Mouse (Mus musculus) hindlimb bud, embryonic 11.5 days (tissue): Measurements from ENCODE around the gene Mcm3ap.

Experiments used
- DNase-seq: peaks from one replicate; pipeline ENCODE4 v3.0.0-alpha.2; 2012; ENCODE audit warnings: low read depth, low spot score; ENCODE audit errors: extremely low spot score

The Mcm3ap gene

GRCm38 (mm10) chr10:76493527-76493926 lies 24.8 kb downstream of the Mcm3ap start:
- no peak for DNase-seq

GRCm38 (mm10) chr10:76495501-76495900 lies 26.8 kb downstream of the Mcm3ap start:
- no peak for DNase-seq

- no peak for DNase-seq
These were observed 27.6 kb downstream of the Mcm3ap start for GRCm38 (mm10) chr10:76496366-76496765.

GRCm38 (mm10) chr10:76497522-76497921 lies 28.8 kb downstream of the Mcm3ap start:
- no peak for DNase-seq

- no peak for DNase-seq
These were observed 35.7 kb downstream of the Mcm3ap start for GRCm38 (mm10) chr10:76504271-76504943.

- DNase-seq, result no peak
These were observed 37.1 kb downstream of the Mcm3ap start for GRCm38 (mm10) chr10:76505865-76506264.

GRCm38 (mm10) chr10:76512965-76513583 lies 44.3 kb downstream of the Mcm3ap start:
- peak; percentile 41 for DNase-seq

GRCm38 (mm10) chr10:76530922-76531321 lies 62.2 kb downstream of the Mcm3ap start:
- DNase-seq, result peak; percentile 12

GRCm38 (mm10) chr10:76531375-76531774 lies 62.6 kb downstream of the Mcm3ap start, which contains the start of gene Lss:
Gene Lss, plus strand, starts transcription at chr10:76531588.
- peak; percentile 76 for DNase-seq

GRCm38 (mm10) chr10:76531828-76532227 lies 63.1 kb downstream of the Mcm3ap start:
- DNase-seq, result no peak

- DNase-seq, result no peak
These were observed 66.8 kb downstream of the Mcm3ap start for GRCm38 (mm10) chr10:76535526-76535925.

- DNase-seq, result no peak
These were observed 68.9 kb downstream of the Mcm3ap start for GRCm38 (mm10) chr10:76537619-76538018.

GRCm38 (mm10) chr10:76541336-76542085 lies 72.8 kb downstream of the Mcm3ap start:
- no peak for DNase-seq

- no peak for DNase-seq
These were observed 74.1 kb downstream of the Mcm3ap start for GRCm38 (mm10) chr10:76542636-76543375.

- DNase-seq, result no peak
These were observed 77.8 kb downstream of the Mcm3ap start for GRCm38 (mm10) chr10:76546566-76546965.

- no peak for DNase-seq
These were observed 79.5 kb downstream of the Mcm3ap start for GRCm38 (mm10) chr10:76548218-76548617.

- DNase-seq, result no peak
These were observed 81.7 kb downstream of the Mcm3ap start for GRCm38 (mm10) chr10:76550458-76550857.

- no peak for DNase-seq
These were observed 82.8 kb downstream of the Mcm3ap start for GRCm38 (mm10) chr10:76551556-76551955.

- no peak for DNase-seq
These were observed 85.3 kb downstream of the Mcm3ap start for GRCm38 (mm10) chr10:76554061-76554460.

- no peak for DNase-seq
These were observed 93.2 kb downstream of the Mcm3ap start, which contains the start of gene Spatc1l for GRCm38 (mm10) chr10:76561972-76562371. Gene Spatc1l, plus strand, starts transcription at chr10:76562272.
